Mouse (Mus musculus): ENCODE data around the gene A530084C06Rik.

DNA sequence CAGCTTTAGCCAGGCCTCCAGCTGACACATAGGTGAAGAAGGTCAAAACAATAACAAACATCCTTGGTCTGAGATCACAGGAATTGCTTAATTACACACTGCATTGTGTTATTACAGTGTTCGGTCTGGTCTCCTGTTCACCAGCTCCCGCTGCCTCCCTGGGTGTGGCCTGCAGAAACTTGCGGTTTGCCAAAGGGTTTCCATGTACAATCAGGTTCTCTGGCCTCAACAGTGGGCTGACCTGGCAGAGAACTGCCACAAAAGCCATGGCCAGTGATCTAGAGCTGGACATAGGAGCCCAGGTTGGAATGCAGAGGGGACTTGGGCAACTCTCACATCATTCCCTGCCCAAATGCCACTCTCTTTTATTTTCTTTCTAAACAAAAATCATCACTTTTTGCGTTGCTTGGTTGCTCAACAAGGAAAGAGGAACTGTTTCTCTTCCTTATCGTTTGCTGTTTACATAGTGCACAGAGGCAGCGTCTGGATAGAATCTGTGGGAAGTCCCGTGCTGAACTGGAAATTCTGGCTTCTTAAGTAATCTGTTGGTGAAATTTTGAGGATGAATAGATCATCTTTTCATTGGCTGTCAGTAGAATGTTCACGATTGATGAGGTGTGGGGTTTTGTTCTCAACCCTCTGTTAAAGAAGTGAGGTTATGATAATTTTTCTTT is 52.5 kb downstream of the A530084C06Rik start:
- no peak for TF ChIP-seq CTCF (IDR thresholded peaks at IDR 0.05; ENCODE audit: extremely low read depth, insufficient read length, insufficient replicate concordance, low read depth, low read length)
- TF ChIP-seq POLR2A (IDR thresholded peaks at IDR 0.05; ENCODE audit: low read depth, low read length): no peak

All from small intestine, adult 2 months (tissue).